ENCODE assay signal across 21 mouse cellular contexts in the genomic region with DNA sequence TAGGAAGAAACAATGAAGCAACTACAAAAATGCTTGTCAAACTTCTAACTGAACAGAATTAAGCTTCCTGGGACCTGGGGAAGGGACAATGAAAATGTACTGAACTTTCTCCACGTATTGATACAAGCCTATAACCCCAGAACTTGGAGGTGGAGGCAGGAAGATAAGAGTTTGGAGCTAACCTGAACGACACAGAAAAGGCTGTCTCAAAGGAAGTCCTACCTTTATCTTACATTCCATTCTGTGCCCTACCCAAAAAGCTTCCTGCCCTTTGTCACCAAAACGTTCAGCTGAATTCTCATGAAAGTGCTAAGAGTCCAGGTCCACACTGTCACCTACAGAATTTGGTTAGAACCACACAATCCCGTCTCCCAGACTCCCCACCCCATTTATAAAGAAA. TPM values are rescaled to one million over a fixed set of nuclear protein-coding genes. Genes with fewer than 3 reads are reported as not detected.
DNase-seq lines count a peak whose midpoint lies in the region; ATAC-seq and TF ChIP-seq lines count a peak whose summit lies in the region.
"Had no signal": no experiment of that assay in that cellular context is flagged by ENCODE, and none has a peak within 500 bp of the region (broad histone marks: within the 10 kb centered on the region; RNA-seq: fewer than 3 reads in every experiment).

No protein-coding gene starts in this region.

- peaks cover 40% of the 10 kb centered on the region for H3K4me1 ChIP-seq in hindbrain, embryonic 10.5 days (replicated peaks)
- no peaks in the 10 kb centered on the region for H3K4me1 ChIP-seq in hindbrain, embryonic 16.5 days (ENCODE audit: control insufficient read depth, insufficient read depth, low read depth, low read length)
- H3K4me1 ChIP-seq in midbrain, embryonic 10.5 days: peaks cover 42% of the 10 kb centered on the region
- no peaks in the 10 kb centered on the region for H3K4me1 ChIP-seq in midbrain, postnatal 0 days (ENCODE audit: insufficient read depth, low read length)
- peaks cover 58% of the 10 kb centered on the region for H3K4me1 ChIP-seq in liver, embryonic 15.5 days (replicated peaks)
- no peaks in the 10 kb centered on the region for H3K4me1 ChIP-seq in stomach, postnatal 0 days (replicated peaks; ENCODE audit: control insufficient read depth, insufficient read depth)
- H3K4me1 ChIP-seq in forebrain, embryonic 16.5 days (replicated peaks; ENCODE audit: control insufficient read depth, insufficient read depth, low read length): no peaks in the 10 kb centered on the region

- H3K9ac ChIP-seq in hindbrain, embryonic 16.5 days (ENCODE audit: low read depth, low read length): no peak overlapping the region
- no peak overlapping the region for H3K9ac ChIP-seq in midbrain, postnatal 0 days (replicated peaks; ENCODE audit: low read length, poor library complexity, severe bottlenecking)
- H3K9ac ChIP-seq in liver, embryonic 15.5 days: no peak overlapping the region
- no peak overlapping the region for H3K9ac ChIP-seq in stomach, postnatal 0 days (ENCODE audit: low read length)
- no peak overlapping the region for H3K9ac ChIP-seq in forebrain, embryonic 16.5 days (replicated peaks; ENCODE audit: low read depth, low read length)
- H3K9ac ChIP-seq: forebrain, postnatal 0 days; heart, embryonic 13.5 days; hindbrain, embryonic 14.5 days; limb, embryonic 12.5 days; lung, embryonic 14.5 days; midbrain, embryonic 12.5 days; neural tube, embryonic 13.5 days had no signal

- no peak for DNase-seq in hindbrain, embryonic 10.5 days (ENCODE audit: low spot score)
- no peak for DNase-seq in midbrain, embryonic 10.5 days (ENCODE audit: low spot score)
- no peak for DNase-seq in midbrain, postnatal 0 days (ENCODE audit: low spot score)
- DNase-seq in stomach, postnatal 0 days (ENCODE audit: low spot score): no peak
- DNase-seq in spleen, postnatal 36 days (ENCODE audit: low spot score in 2 of 2): no peak
- DNase-seq: adrenal gland, adult 2 months; cerebellum, adult 9-11 months; forebrain, postnatal 0 days; lung, embryonic 14.5 days; lung, postnatal 36 days; right cerebral cortex, adult 18-20 months; thymus, adult 18-20 months had no signal

- no peak overlapping the region for H3K4me3 ChIP-seq in hindbrain, embryonic 10.5 days
- H3K4me3 ChIP-seq in hindbrain, embryonic 16.5 days (ENCODE audit: low read length): no peak overlapping the region
- no peak overlapping the region for H3K4me3 ChIP-seq in midbrain, embryonic 10.5 days
- H3K4me3 ChIP-seq in midbrain, postnatal 0 days (ENCODE audit: low read depth, low read length): no peak overlapping the region
- H3K4me3 ChIP-seq in liver, embryonic 15.5 days (replicated peaks): no peak overlapping the region
- H3K4me3 ChIP-seq in stomach, postnatal 0 days (ENCODE audit: low read depth, low read length): no peak overlapping the region
- H3K4me3 ChIP-seq in forebrain, embryonic 16.5 days (replicated peaks; ENCODE audit: low read length): no peak overlapping the region
- H3K4me3 ChIP-seq: heart, embryonic 13.5 days; limb, embryonic 12.5 days; midbrain, embryonic 12.5 days; neural tube, embryonic 13.5 days had no signal

- no peak for TF ChIP-seq EP300 in stomach, postnatal 0 days (optimal IDR thresholded peaks at IDR 0.05)

- no peak for ATAC-seq in hindbrain, embryonic 16.5 days
- ATAC-seq in midbrain, postnatal 0 days (ENCODE audit: low FRiP score): no peak
- ATAC-seq in liver, embryonic 15.5 days (ENCODE audit: insufficient read depth): peak; percentile 65
- ATAC-seq in stomach, postnatal 0 days (ENCODE audit: low FRiP score, low TSS enrichment): no peak
- no peak for ATAC-seq in forebrain, embryonic 16.5 days
- ATAC-seq: forebrain, postnatal 0 days; intestine, postnatal 0 days had no signal

- peak overlapping the region; percentile 72; the same call in 1 of the 2 replicates for H3K27ac ChIP-seq in hindbrain, embryonic 10.5 days
- H3K27ac ChIP-seq in hindbrain, embryonic 16.5 days (ENCODE audit: low read depth, low read length): no peak overlapping the region
- H3K27ac ChIP-seq in midbrain, embryonic 10.5 days (replicated peaks): peak overlapping the region; percentile 69
- H3K27ac ChIP-seq in midbrain, postnatal 0 days (ENCODE audit: low read depth, low read length): no peak overlapping the region
- peak overlapping the region; percentile 74 for H3K27ac ChIP-seq in liver, embryonic 15.5 days (replicated peaks)
- H3K27ac ChIP-seq in stomach, postnatal 0 days (replicated peaks): peak overlapping the region; percentile 82; the same call in 1 of the 2 replicates
- H3K27ac ChIP-seq in forebrain, embryonic 16.5 days (ENCODE audit: low read length): no peak overlapping the region
- H3K27ac ChIP-seq: heart, embryonic 13.5 days; hindbrain, embryonic 14.5 days; limb, embryonic 12.5 days; midbrain, embryonic 12.5 days; neural tube, embryonic 13.5 days had no signal

- TF ChIP-seq CTCF in midbrain, postnatal 0 days (IDR thresholded peaks at IDR 0.05): no peak
- no peak for TF ChIP-seq CTCF in stomach, postnatal 0 days (IDR thresholded peaks at IDR 0.05; ENCODE audit: low read depth)

- H3K36me3 ChIP-seq in hindbrain, embryonic 10.5 days: no peaks in the 10 kb centered on the region; the same call in 1 of the 2 replicates
- no peaks in the 10 kb centered on the region for H3K36me3 ChIP-seq in hindbrain, embryonic 16.5 days (ENCODE audit: control insufficient read depth, insufficient read depth, low read length)
- H3K36me3 ChIP-seq in midbrain, embryonic 10.5 days: no peaks in the 10 kb centered on the region
- no peaks in the 10 kb centered on the region for H3K36me3 ChIP-seq in midbrain, postnatal 0 days (ENCODE audit: insufficient read depth, low read length)
- no peaks in the 10 kb centered on the region for H3K36me3 ChIP-seq in liver, embryonic 15.5 days (replicated peaks)
- no peaks in the 10 kb centered on the region for H3K36me3 ChIP-seq in stomach, postnatal 0 days (ENCODE audit: control insufficient read depth, insufficient read depth, low read length)
- no peaks in the 10 kb centered on the region for H3K36me3 ChIP-seq in forebrain, embryonic 16.5 days (ENCODE audit: control insufficient read depth, insufficient read depth)
- H3K36me3 ChIP-seq: heart, embryonic 13.5 days; limb, embryonic 12.5 days; midbrain, embryonic 12.5 days; neural tube, embryonic 13.5 days had no signal

- no peak overlapping the region for H3K4me2 ChIP-seq in hindbrain, embryonic 16.5 days (ENCODE audit: low read length)
- H3K4me2 ChIP-seq in midbrain, postnatal 0 days (ENCODE audit: low read depth, low read length, poor library complexity, severe bottlenecking): no peak overlapping the region
- H3K4me2 ChIP-seq in liver, embryonic 15.5 days: peak overlapping the region; percentile 32
- H3K4me2 ChIP-seq in stomach, postnatal 0 days (replicated peaks; ENCODE audit: low read depth): no peak overlapping the region
- H3K4me2 ChIP-seq in forebrain, embryonic 16.5 days (ENCODE audit: low read length): no peak overlapping the region
- H3K4me2 ChIP-seq: heart, embryonic 13.5 days; hindbrain, embryonic 14.5 days; limb, embryonic 12.5 days; lung, embryonic 14.5 days; midbrain, embryonic 12.5 days; neural tube, embryonic 13.5 days had no signal

- H3K27me3 ChIP-seq in hindbrain, embryonic 10.5 days (ENCODE audit: insufficient read depth, poor library complexity, severe bottlenecking): no peaks in the 10 kb centered on the region
- H3K27me3 ChIP-seq in hindbrain, embryonic 16.5 days (replicated peaks; ENCODE audit: control insufficient read depth, insufficient read depth, low read length): no peaks in the 10 kb centered on the region
- H3K27me3 ChIP-seq in midbrain, embryonic 10.5 days (ENCODE audit: low read depth, poor library complexity, severe bottlenecking): no peaks in the 10 kb centered on the region
- no peaks in the 10 kb centered on the region; the same call in 1 of the 2 replicates for H3K27me3 ChIP-seq in midbrain, postnatal 0 days (ENCODE audit: insufficient read depth, low read length)
- no peaks in the 10 kb centered on the region for H3K27me3 ChIP-seq in liver, embryonic 15.5 days
- H3K27me3 ChIP-seq in stomach, postnatal 0 days (ENCODE audit: control insufficient read depth, insufficient read depth, low read length): no peaks in the 10 kb centered on the region
- H3K27me3 ChIP-seq in forebrain, embryonic 16.5 days (replicated peaks; ENCODE audit: control insufficient read depth, insufficient read depth, low read length): no peaks in the 10 kb centered on the region
- H3K27me3 ChIP-seq: heart, embryonic 13.5 days; limb, embryonic 12.5 days; midbrain, embryonic 12.5 days; neural tube, embryonic 13.5 days had no signal

- 63% methylated on average over 4 of the region's 4 CpGs for WGBS in hindbrain, embryonic 10.5 days
- WGBS in hindbrain, embryonic 16.5 days: 69% methylated on average over 4 of the region's 4 CpGs
- 61% methylated on average over 4 of the region's 4 CpGs for WGBS in midbrain, embryonic 10.5 days
- 48% methylated on average over 4 of the region's 4 CpGs for WGBS in midbrain, postnatal 0 days
- WGBS in liver, embryonic 15.5 days (ENCODE audit: insufficient replicate concordance): 13% methylated on average over 4 of the region's 4 CpGs
- WGBS in stomach, postnatal 0 days: 44% methylated on average over 4 of the region's 4 CpGs
- WGBS in forebrain, embryonic 16.5 days: 58% methylated on average over 4 of the region's 4 CpGs

- no peaks in the 10 kb centered on the region for H3K9me3 ChIP-seq in hindbrain, embryonic 10.5 days
- no peaks in the 10 kb centered on the region for H3K9me3 ChIP-seq in hindbrain, embryonic 16.5 days (ENCODE audit: control insufficient read depth, low read length)
- no peaks in the 10 kb centered on the region for H3K9me3 ChIP-seq in midbrain, embryonic 10.5 days (replicated peaks)
- H3K9me3 ChIP-seq in midbrain, postnatal 0 days (ENCODE audit: low read length): no peaks in the 10 kb centered on the region
- H3K9me3 ChIP-seq in liver, embryonic 15.5 days (replicated peaks): no peaks in the 10 kb centered on the region
- H3K9me3 ChIP-seq in stomach, postnatal 0 days (ENCODE audit: control insufficient read depth, low read length): no peaks in the 10 kb centered on the region
- H3K9me3 ChIP-seq in forebrain, embryonic 16.5 days (ENCODE audit: control insufficient read depth, low read length): no peaks in the 10 kb centered on the region
- H3K9me3 ChIP-seq: heart, embryonic 13.5 days; limb, embryonic 12.5 days; midbrain, embryonic 12.5 days; neural tube, embryonic 13.5 days had no signal

RNA-seq across cellular contexts. Expression of a gene that starts 48.8 kb away (rescaled TPM):
- polyA plus RNA-seq in hindbrain, embryonic 10.5 days (2016; fragmentation: Nextera tagmentation; extraction: Ambion mirVana): 2.8 and 4.6 TPM in 2 replicates
- polyA plus RNA-seq in hindbrain, embryonic 16.5 days (2015; fragmentation: Nextera tagmentation; extraction: Ambion mirVana): 2.5 and 2.6 TPM in 2 replicates
- polyA plus RNA-seq in midbrain, embryonic 10.5 days (2016; fragmentation: Nextera tagmentation; extraction: Ambion mirVana): 4.7 and 4.8 TPM in 2 replicates
- total RNA-seq in midbrain, postnatal 0 days (2014; rRNA removed): 3.5 and 3.6 TPM in 2 replicates
- 2.2 and 2.4 TPM in 2 replicates for polyA plus RNA-seq in midbrain, postnatal 0 days (2015; fragmentation: Nextera tagmentation; extraction: Ambion mirVana)
- 1.8 and 1.9 TPM in 2 replicates for polyA plus RNA-seq in liver, embryonic 15.5 days (2015; fragmentation: Nextera tagmentation; extraction: Ambion mirVana)
- 1.9 and 2.6 TPM in 2 replicates for polyA plus RNA-seq in stomach, postnatal 0 days (2015; fragmentation: Nextera tagmentation; extraction: Ambion mirVana)
- polyA plus RNA-seq in forebrain, embryonic 16.5 days (2015; fragmentation: Nextera tagmentation; extraction: Ambion mirVana): 1.2 and 1.4 TPM in 2 replicates

Comparison
In these comparisons a context has a peak if more than half of its experiments do, and no peak if none do; other contexts are left out.
1. H3K27ac ChIP-seq: peak in hindbrain, embryonic 10.5 days (single experiment), midbrain, embryonic 10.5 days (single experiment), liver, embryonic 15.5 days (single experiment) and stomach, postnatal 0 days (single experiment); none in hindbrain, embryonic 16.5 days (single experiment), midbrain, postnatal 0 days (single experiment) and forebrain, embryonic 16.5 days (single experiment).